Mouse (Mus musculus): ENCODE data around the gene Cfap77. TPM values are rescaled to one million over a fixed set of nuclear protein-coding genes. Genes with fewer than 3 reads are reported as not detected.

The Cfap77 gene
- polyA plus RNA-seq, 1 experiment = not detected

DNA sequence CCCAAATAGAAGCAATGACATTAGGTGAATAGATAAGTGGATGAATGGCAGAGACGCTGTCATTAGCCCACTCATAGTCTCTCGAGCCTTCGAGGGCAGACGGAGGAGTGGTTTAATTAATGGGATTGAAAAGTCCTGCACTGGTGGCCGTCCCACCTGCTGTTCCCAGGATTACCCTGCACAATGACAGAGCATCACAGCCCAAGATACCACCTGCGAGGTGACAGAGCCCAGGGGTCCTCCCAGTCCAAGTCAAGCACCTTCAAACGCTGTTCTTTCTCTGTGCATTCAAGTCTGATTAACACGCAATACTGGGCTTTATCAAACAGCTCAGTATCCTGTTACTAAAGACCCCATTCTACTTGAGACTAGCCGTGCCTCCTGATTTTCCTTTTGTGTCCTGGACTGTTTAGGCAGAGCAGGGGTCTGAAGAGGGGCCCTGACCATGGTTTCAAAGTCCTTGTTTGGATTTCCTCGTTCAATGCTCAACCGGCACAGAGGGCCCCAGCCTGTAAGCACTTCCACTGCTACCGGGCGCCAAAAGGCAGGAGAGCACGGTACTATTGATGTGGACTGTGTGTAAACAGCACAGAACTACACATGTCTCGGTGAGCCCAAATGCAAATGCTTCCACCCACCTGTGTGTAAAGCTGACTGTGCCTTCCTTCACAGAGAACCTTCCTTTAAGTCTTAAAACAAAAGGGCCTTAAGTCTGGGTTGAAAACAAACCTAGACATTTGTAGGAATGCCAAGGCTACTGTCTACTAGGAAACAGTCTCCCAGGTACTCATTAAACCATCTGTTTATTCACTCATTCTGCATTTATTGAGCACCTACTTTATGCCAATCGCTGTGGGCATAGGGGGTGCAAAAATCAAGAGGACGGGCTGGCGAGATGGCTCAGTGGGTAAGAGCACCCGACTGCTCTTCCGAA is 20.1 kb downstream of the Cfap77 start:
- TF ChIP-seq CTCF (IDR thresholded peaks at IDR 0.05; ENCODE audit: insufficient read depth, low read depth, low read length) = no peak
- no peak for TF ChIP-seq POLR2A (IDR thresholded peaks at IDR 0.05; ENCODE audit: insufficient read depth, low read depth, low read length)
- 59% methylated on average over 20 of the region's 20 CpGs for WGBS
- Histone ChIP-seq H3K4me3 (ENCODE audit: insufficient read depth, low read depth, low read length) (no peak overlapping the region), H3K27ac (ENCODE audit: insufficient read depth, low read depth, low read length) (no peak overlapping the region), H3K4me1 (ENCODE audit: control insufficient read depth, insufficient read depth, low read length) (peaks cover 5% of the 10 kb centered on the region)

DNA sequence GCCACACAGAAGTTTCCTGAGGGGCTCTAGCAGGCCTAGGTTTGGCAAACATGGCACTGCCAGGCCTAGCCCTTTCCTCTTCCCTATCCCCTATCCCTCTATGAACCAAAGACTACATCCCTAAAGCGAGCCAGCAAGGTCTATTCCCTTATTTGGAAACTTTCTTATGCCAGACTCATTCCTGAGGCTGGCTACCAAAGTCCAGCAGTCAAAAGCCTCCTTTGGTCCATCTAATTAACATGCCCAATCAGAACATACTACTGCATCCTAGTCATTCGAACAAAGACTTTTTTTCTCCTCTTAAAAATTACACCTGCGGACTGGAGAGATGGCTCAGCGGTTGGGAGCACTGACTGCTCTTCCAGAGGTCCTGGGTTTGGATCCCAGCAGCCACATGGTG is 22.9 kb downstream of the Cfap77 start:
- 91% methylated on average over 4 of the region's 4 CpGs for WGBS
- H3K4me3 ChIP-seq (ENCODE audit: insufficient read depth, low read depth, low read length) = no peak overlapping the region
- peaks cover 7% of the 10 kb centered on the region for H3K4me1 ChIP-seq (ENCODE audit: control insufficient read depth, insufficient read depth, low read length)
- TF ChIP-seq CTCF (IDR thresholded peaks at IDR 0.05; ENCODE audit: insufficient read depth, low read depth, low read length) = no peak
- no peak for TF ChIP-seq POLR2A (IDR thresholded peaks at IDR 0.05; ENCODE audit: insufficient read depth, low read depth, low read length)
- no peak overlapping the region for H3K27ac ChIP-seq (ENCODE audit: insufficient read depth, low read depth, low read length)

DNA sequence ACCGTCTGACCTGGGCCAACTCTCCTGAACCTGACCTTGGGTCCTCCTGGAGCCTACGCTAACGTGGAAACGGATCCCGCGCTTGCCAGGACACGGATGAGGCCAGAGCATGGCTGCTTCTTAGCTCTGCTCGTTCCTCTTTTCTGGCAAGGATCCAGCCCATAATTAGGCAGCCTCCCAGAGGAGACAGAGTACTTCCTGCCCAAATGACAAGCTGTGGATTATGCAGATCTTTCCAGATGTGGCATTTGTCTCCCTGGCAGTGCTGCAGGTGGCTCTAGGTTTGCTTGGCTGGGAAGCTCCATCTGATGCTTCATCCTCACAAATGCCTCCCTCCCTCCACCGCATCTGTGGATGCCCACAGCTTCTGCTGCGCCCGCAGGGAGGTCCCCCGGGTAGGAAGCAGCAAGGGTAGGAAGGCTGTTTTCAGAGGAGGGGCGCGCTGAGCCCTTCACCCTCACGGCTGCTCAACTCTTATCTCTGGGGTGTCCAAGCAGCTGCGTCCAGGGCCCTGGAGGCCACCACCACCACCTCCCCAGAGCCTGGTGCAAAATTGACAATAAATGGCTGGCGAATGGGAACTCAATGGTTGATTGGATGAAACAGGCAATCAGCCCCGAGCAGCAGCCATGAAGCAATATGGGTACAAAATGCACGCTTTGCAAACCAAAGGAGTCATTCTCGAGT is 24.7 kb downstream of the Cfap77 start:
- no peak overlapping the region for H3K27ac ChIP-seq (ENCODE audit: insufficient read depth, low read depth, low read length)
- H3K4me1 ChIP-seq (ENCODE audit: control insufficient read depth, insufficient read depth, low read length) = peaks cover 7% of the 10 kb centered on the region
- TF ChIP-seq CTCF (IDR thresholded peaks at IDR 0.05; ENCODE audit: insufficient read depth, low read depth, low read length) (no peak), POLR2A (IDR thresholded peaks at IDR 0.05; ENCODE audit: insufficient read depth, low read depth, low read length) (no peak)
- H3K4me3 ChIP-seq (ENCODE audit: insufficient read depth, low read depth, low read length) = no peak overlapping the region
- WGBS = 21% methylated on average over 20 of the region's 20 CpGs

DNA sequence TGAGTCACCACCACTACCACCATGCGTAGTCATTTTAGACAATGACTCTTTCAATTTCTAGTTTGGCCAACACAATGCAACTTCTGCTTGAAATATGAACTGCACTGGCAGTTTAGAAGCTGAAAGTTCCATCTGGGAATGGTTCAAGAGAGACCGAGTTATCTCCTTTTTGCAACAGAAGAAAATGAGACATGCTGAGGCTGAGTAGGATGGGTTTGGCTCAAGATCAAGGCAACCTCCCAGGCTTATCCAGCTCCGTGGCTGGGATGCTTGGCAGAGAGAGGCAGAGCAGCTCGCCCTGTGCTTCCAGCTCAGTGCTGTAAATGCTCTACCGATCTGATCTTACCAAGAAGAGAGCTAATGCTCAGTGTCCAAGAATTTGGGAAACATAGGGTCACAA is 29.6 kb downstream of the Cfap77 start:
- no peak overlapping the region for H3K4me3 ChIP-seq (ENCODE audit: insufficient read depth, low read depth, low read length)
- no peak overlapping the region for H3K27ac ChIP-seq (ENCODE audit: insufficient read depth, low read depth, low read length)
- H3K4me1 ChIP-seq (ENCODE audit: control insufficient read depth, insufficient read depth, low read length) = peaks cover 7% of the 10 kb centered on the region
- 50% methylated on average over 5 of the region's 5 CpGs for WGBS
- TF ChIP-seq POLR2A (IDR thresholded peaks at IDR 0.05; ENCODE audit: insufficient read depth, low read depth, low read length) (no peak), CTCF (IDR thresholded peaks at IDR 0.05; ENCODE audit: insufficient read depth, low read depth, low read length) (no peak)

DNA sequence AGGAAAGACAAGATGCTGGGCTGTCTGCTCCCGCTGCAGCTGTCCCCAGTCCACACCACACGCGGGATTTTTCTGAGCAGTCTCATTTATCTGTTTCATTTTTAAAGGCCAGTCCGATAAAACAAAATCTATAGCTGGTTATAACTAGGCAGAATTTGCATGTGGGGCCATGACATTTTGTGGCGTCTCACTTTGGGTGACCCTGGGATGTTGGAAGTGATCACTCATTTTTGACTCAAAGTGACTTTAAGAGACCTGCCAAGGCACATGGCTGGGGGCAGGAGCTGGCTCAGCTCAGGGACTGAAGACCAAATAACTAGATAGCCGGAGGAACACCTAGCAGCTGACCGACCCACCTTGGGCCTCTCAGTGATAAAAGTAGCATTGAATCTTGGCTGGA is 31.9 kb downstream of the Cfap77 start:
- Histone ChIP-seq H3K4me1 (ENCODE audit: control insufficient read depth, insufficient read depth, low read length) (no peaks in the 10 kb centered on the region), H3K27ac (ENCODE audit: insufficient read depth, low read depth, low read length) (no peak overlapping the region), H3K4me3 (ENCODE audit: insufficient read depth, low read depth, low read length) (no peak overlapping the region)
- 95% methylated on average over 7 of the region's 7 CpGs for WGBS
- TF ChIP-seq CTCF (IDR thresholded peaks at IDR 0.05; ENCODE audit: insufficient read depth, low read depth, low read length) = no peak
- TF ChIP-seq POLR2A (IDR thresholded peaks at IDR 0.05; ENCODE audit: insufficient read depth, low read depth, low read length) = no peak

DNA sequence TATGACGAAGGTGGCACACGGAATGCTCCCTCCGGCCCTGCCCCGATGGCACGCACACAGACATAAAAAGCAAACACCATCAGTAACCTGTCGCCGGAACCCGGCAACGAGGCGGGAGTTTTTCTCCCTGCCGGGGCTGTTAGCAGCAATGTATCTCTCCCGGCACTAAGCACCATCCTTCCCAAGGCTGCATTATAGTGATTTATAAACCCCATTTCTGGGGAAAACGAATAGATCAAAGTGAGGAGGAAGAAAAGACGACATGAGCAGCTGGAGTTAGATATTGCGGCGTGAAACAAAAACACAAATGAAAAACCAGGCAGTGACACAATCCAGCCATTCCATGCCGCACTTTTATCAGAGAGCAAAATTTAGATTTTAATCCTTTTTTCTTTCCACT is 33.8 kb downstream of the Cfap77 start:
- no peaks in the 10 kb centered on the region; the same call in 1 of the 2 replicates for H3K4me1 ChIP-seq (ENCODE audit: control insufficient read depth, insufficient read depth, low read length)
- no peak overlapping the region for H3K4me3 ChIP-seq (ENCODE audit: insufficient read depth, low read depth, low read length)
- 65% methylated on average over 17 of the region's 17 CpGs for WGBS
- no peak for TF ChIP-seq CTCF (IDR thresholded peaks at IDR 0.05; ENCODE audit: insufficient read depth, low read depth, low read length)
- no peak for TF ChIP-seq POLR2A (IDR thresholded peaks at IDR 0.05; ENCODE audit: insufficient read depth, low read depth, low read length)
- H3K27ac ChIP-seq (ENCODE audit: insufficient read depth, low read depth, low read length) = no peak overlapping the region

DNA sequence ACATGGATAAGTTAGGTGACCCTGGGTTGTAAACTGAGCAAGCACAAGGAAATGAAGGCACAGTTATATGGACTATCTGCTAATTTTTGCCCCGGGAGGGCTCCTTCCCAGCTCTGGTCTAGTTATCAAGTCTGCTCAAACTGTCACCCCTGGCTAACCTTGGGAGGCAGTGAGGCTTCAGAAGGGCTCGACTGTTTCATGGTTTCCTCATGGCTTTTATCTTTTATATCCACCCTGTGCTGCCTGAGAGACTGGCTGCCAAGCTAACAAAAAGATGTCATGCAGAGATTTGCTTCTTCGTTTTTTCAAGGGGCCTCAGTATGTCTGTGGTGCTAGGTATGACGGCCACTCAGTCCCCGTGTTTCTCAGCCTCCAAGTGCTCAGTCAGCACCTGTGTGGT is 36.2 kb downstream of the Cfap77 start:
- no peaks in the 10 kb centered on the region; the same call in 1 of the 2 replicates for H3K4me1 ChIP-seq (ENCODE audit: control insufficient read depth, insufficient read depth, low read length)
- no peak overlapping the region for H3K27ac ChIP-seq (ENCODE audit: insufficient read depth, low read depth, low read length)
- no peak overlapping the region for H3K4me3 ChIP-seq (ENCODE audit: insufficient read depth, low read depth, low read length)
- TF ChIP-seq CTCF (IDR thresholded peaks at IDR 0.05; ENCODE audit: insufficient read depth, low read depth, low read length) (no peak), POLR2A (IDR thresholded peaks at IDR 0.05; ENCODE audit: insufficient read depth, low read depth, low read length) (no peak)
- WGBS = 67% methylated on average over 5 of the region's 5 CpGs

DNA sequence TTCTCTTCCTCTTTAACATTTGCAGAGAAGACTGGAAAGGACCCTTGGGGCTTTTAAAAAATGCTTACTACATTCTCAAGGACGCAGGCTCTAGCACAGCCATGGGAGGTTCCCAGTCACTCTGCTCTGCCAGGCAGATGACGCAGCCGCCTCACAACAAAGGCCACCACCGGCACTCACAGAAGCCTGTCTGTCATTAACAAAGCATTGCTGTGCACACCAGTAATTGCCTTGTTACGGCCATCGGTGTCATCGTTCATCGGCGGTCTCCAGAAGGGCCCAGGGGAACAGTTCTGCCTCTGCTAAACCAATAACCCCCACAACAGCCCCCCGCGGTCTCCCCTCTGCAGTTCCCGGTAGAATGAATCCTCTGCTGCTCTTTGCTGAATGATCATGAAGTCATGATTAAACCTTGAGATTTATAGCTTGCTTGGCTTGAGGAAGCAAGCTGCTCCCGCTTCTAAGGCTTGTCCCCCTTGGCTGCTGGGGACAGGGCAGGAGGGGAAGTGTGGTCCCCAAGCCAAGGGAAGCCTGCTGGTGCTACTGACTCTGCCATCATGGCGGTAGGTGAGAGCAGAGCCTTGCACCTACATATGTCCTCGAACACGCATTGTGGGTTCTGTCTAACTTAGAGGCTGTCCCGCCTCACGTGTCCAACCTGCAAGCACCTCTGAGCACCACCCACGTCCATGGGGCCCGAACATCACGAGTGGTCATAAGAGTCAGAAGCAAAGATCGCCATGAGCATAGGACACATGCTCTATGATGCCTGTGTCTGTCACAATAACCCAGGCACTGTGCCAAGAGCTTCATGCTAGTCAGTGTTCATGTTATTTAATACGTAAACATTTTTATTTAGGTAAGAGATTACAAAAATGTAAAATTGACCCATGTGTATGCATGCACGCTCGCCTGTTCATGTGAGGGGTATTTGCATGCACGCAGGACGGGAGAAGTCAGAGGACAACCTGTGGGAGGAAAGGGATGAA is 38.0 kb downstream of the Cfap77 start:
- WGBS = 60% methylated on average over 27 of the region's 27 CpGs
- no peak overlapping the region for H3K4me3 ChIP-seq (ENCODE audit: insufficient read depth, low read depth, low read length)
- H3K4me1 ChIP-seq (ENCODE audit: control insufficient read depth, insufficient read depth, low read length) = peaks cover 4% of the 10 kb centered on the region
- TF ChIP-seq POLR2A (IDR thresholded peaks at IDR 0.05; ENCODE audit: insufficient read depth, low read depth, low read length) (no peak), CTCF (IDR thresholded peaks at IDR 0.05; ENCODE audit: insufficient read depth, low read depth, low read length) (no peak)
- H3K27ac ChIP-seq (ENCODE audit: insufficient read depth, low read depth, low read length) = no peak overlapping the region
